Mouse (Mus musculus) ES-E14 (cell line): ENCODE data around the gene Klk5.

Source experiments
- CHD2 ChIP-seq: IDR thresholded peaks from 2 replicates; pipeline ENCODE4 v1.6.1; 2014; ENCODE audit warnings: mild to moderate bottlenecking, low read depth, low read length, inconsistent platforms
- HCFC1 ChIP-seq: IDR thresholded peaks from 2 replicates; pipeline ENCODE4 v1.6.1; 2012; ENCODE audit warnings: low read length, inconsistent platforms, borderline replicate concordance; ENCODE audit not compliant: insufficient read depth
- ZC3H11A ChIP-seq: IDR thresholded peaks from 2 replicates; pipeline ENCODE4 v1.6.1; 2012; ENCODE audit warnings: low read depth, mild to moderate bottlenecking, inconsistent platforms, low read length, borderline replicate concordance
- ZNF384 ChIP-seq: IDR thresholded peaks from 2 replicates; pipeline ENCODE4 v1.6.1; 2012; ENCODE audit warnings: low read depth, low read length, inconsistent platforms

GRCm38 (mm10) chr7:43857501-43857900, 15.7 kb downstream of the Klk5 start:
- TF ChIP-seq CHD2 (no peak), HCFC1 (no peak), ZNF384 (no peak), ZC3H11A (no peak)
